Mouse (Mus musculus): ENCODE data around the gene Mlh3. TPM values are rescaled to one million over a fixed set of nuclear protein-coding genes. Genes with fewer than 3 reads are reported as not detected.
"Not testable (repeated sequence)": the region's sequence is repeated elsewhere in the genome, so short reads cannot be mapped to it uniquely, and the experiment has no call there.

Mlh3 gene
- polyA plus RNA-seq, 1 experiment from 2014 or later, result 2.1 TPM

DNA sequence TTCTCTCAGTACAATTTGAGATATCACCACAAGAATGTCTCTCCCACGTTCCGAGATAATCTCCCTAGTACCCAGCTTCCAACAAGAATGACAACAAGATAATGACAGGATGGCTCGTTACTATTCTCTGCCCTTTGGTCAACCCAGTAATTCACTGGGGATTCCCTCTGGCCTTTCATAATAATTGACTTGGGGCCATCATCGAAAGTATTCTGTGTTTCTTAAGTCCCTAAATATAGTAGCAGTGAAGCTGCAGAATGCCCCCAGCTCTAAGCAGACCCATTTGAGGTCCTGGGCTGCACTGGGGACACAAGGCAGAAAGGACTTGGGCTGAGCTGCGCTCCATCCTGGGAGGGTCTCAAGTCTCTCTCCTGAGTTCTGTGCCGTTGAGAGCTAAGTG, 21.9 kb upstream of the Mlh3 start:
- H3K4me3 ChIP-seq (replicated peaks), result no peak overlapping the region
- ATAC-seq (ENCODE audit: insufficient read depth), result no peak
- 53% methylated on average over 6 of the region's 6 CpGs for WGBS (ENCODE audit: insufficient replicate concordance)
- no peaks in the 10 kb centered on the region for H3K36me3 ChIP-seq (replicated peaks)
- no peak overlapping the region for H3K4me2 ChIP-seq
- H3K9ac ChIP-seq, result no peak overlapping the region
- H3K27ac ChIP-seq (replicated peaks), result no peak overlapping the region
- no peaks in the 10 kb centered on the region for H3K9me3 ChIP-seq (replicated peaks)
- peaks cover 30% of the 10 kb centered on the region for H3K27me3 ChIP-seq
- peaks cover 12% of the 10 kb centered on the region for H3K4me1 ChIP-seq (replicated peaks)

DNA sequence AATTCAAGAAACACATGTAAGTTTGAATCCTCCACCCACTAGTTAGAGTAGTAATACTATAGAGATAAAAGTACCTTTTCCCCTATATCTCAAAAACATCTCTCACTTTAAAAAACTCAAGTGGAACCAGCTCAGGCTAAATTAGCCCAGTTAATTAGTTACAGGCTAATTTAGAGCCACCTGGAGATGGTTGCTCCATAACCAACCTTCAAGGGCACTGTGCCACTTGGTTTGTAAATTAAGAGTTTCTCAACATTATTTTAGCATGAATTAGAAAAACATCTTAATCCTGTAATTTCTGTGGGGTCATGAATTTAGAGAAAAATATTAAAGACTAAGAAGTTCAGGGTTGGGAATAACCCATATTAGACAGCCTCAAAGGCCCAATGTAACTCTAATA, 21.1 kb upstream of the Mlh3 start:
- no peak overlapping the region for H3K4me3 ChIP-seq (replicated peaks)
- H3K27ac ChIP-seq (replicated peaks), result no peak overlapping the region

DNA sequence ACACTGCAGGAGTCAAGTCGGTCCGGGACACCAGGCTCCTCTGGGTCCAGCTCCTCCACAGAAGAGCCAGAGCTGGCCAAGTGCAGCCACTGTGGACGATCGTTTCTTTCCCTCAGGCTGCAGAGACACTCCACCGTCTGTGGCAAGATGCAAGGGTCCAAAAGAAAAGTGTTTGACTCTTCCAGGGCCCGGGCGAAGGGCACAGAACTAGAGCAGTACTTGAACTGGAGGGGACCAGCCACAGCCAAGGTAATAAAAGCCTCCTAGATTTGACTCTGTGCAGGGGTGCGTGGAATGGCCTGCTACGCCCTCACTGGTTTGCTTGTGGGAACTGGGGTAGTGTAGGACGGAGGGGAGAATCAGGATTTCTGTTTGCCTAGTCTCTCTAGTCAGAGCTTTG, 20.2 kb upstream of the Mlh3 start:
- no peak overlapping the region for H3K9ac ChIP-seq
- H3K36me3 ChIP-seq (replicated peaks), result no peaks in the 10 kb centered on the region
- H3K9me3 ChIP-seq (replicated peaks), result no peaks in the 10 kb centered on the region
- H3K4me1 ChIP-seq (replicated peaks), result peaks cover 12% of the 10 kb centered on the region
- H3K27me3 ChIP-seq, result peaks cover 30% of the 10 kb centered on the region
- H3K4me3 ChIP-seq (replicated peaks), result no peak overlapping the region
- H3K27ac ChIP-seq (replicated peaks), result no peak overlapping the region
- no peak for ATAC-seq (ENCODE audit: insufficient read depth)
- 70% methylated on average over 10 of the region's 10 CpGs for WGBS (ENCODE audit: insufficient replicate concordance)
- H3K4me2 ChIP-seq, result no peak overlapping the region

More for the DNA sequence above, 21.1 kb upstream of the Mlh3 start:
- ATAC-seq (ENCODE audit: insufficient read depth), result no peak
- H3K4me2 ChIP-seq, result no peak overlapping the region
- H3K27me3 ChIP-seq, result peaks cover 30% of the 10 kb centered on the region
- H3K9ac ChIP-seq, result no peak overlapping the region
- H3K4me1 ChIP-seq (replicated peaks), result peaks cover 12% of the 10 kb centered on the region
- no peaks in the 10 kb centered on the region for H3K9me3 ChIP-seq (replicated peaks)
- H3K36me3 ChIP-seq (replicated peaks), result no peaks in the 10 kb centered on the region

DNA sequence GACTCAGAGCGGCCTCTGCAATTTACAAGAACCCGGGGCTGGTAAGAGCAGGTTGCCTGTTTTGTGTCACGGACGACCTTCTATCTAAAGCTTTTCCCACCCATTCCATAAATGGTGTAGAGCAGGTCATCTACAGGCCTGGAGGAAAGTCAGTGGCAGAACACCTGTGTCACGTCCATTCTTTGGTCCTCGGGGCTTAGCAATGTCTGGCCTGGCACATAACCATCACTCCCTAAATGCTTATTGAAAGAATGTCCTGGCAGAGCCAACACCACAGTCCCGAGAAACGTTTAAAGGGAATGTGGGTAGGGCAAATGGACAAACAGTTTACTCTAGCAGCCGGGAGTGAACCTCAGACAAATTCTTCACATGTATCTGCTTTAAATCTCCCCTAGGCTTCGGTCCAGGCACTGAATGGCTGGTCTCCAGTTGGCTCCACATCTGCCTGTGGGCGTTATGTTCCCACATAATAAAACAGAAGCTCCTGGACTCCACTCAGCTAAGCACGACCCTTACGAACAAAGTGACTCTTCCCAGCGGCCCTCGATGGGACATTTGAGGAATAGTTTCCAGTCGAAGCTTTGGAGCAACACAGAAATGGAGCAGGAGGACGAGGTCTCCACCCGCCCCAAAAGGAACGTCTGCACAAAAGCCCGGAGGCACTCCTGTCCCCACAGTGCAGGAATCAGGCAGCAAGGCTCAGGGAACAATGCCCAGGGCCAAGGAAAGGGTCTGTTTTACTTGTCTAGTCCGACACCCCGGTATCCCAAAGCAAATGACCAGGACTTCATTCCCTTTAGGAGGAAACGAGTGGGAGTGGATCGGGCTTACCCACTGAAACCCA, 19.0 kb upstream of the Mlh3 start:
- Histone ChIP-seq H3K4me3 (replicated peaks) (peak overlapping the region; percentile 60), H3K9me3 (replicated peaks) (no peaks in the 10 kb centered on the region), H3K27ac (replicated peaks) (no peak overlapping the region), H3K9ac (no peak overlapping the region), H3K27me3 (peaks cover 30% of the 10 kb centered on the region), H3K4me1 (replicated peaks) (peaks cover 12% of the 10 kb centered on the region), H3K36me3 (replicated peaks) (no peaks in the 10 kb centered on the region), H3K4me2 (peak overlapping the region; percentile 79)
- 55% methylated on average over 24 of the region's 24 CpGs for WGBS (ENCODE audit: insufficient replicate concordance)
- no peak for ATAC-seq (ENCODE audit: insufficient read depth)

DNA sequence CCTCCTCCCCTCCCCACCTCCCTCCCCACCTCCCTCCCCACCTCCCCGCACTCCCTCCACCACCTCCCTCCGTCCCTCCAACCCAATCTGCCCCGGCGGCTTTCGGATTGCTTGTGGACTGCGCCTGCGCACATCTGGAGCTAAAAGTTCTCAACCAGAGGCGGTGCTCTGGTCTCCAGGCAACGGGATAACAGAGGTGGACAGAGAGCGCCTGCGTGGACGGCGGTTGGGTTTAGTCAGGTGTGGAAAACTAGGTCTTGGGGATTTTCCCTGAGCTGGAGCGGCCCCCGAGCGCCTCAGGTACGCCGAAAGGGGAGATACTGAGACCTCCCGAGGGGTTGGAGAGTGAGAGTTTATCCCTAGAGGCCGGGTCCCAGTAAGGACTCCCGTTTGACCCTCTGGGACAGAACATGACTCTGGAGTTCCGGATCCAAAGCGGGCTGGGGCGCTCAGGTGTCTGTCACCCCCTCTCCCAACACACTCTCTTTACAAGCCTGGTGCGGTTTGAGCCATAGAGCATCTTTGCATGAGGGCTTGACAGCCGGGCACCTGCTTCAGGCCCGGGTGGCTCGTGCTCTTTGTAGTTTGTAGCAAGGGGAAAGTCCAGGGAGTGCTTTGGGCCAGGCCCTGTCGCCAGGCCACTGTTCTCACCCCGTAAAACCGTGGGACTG, 18.2 kb upstream of the Mlh3 start, which contains the start of gene Zc2hc1c:
Gene Zc2hc1c, plus strand, starts transcription at position 106 of the 671 bp plus-strand sequence.
- 7% methylated on average over 31 of the region's 31 CpGs for WGBS (ENCODE audit: insufficient replicate concordance)

DNA sequence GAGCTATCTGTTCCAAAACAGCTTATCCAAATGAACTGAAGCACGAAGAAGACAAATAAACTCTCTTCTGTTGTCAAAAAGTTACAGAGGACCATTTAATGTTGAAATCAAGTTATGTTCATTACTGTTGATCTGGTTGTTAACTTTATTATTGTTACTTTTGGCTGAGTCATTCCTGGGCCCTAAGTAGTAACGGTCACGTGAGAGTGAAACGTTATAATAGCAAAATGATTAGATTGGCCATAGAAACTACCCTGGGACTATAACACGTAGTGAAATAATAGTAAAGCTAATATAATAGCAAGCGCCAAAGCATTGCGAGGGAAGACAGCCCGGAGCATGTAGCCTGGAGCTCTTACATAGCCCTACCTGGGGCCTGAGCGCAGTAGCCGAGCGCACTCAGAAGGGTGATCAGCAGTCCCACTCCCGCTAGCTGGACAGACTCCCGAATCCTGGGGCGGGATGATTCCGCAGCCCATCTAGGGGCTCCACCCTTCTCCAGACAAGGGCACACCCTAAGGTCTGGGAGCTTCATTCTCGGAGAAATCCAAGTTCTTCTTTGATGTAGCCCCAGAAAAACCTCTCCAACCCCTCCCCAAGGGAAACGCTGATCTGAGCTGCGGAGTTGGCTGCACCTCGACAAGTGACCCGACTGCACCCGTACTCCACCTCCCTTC, 17.5 kb upstream of the Mlh3 start, which contains the start of gene Acyp1:
Gene Acyp1, minus strand, starts transcription at position 630 of the 677 bp plus-strand sequence.
- no peaks in the 10 kb centered on the region for H3K9me3 ChIP-seq (replicated peaks)
- no peaks in the 10 kb centered on the region for H3K36me3 ChIP-seq (replicated peaks)
- 12% methylated on average over 21 of the region's 21 CpGs for WGBS (ENCODE audit: insufficient replicate concordance)
- ATAC-seq (ENCODE audit: insufficient read depth), result peak; percentile 59
- peak within 1 kb of the TSS; percentile 79 for H3K4me2 ChIP-seq
- peak within 1 kb of the TSS; percentile 60 for H3K4me3 ChIP-seq (replicated peaks)
- peak within 1 kb of the TSS; percentile 40; the same call in 1 of the 2 replicates for H3K9ac ChIP-seq
- peaks cover 12% of the 10 kb centered on the region for H3K4me1 ChIP-seq (replicated peaks)
- H3K27ac ChIP-seq (replicated peaks), result 0 out of 2 replicates have a peak within 1 kb of the TSS, but pooled peaks have one; percentile 33
- peaks cover 30% of the 10 kb centered on the region for H3K27me3 ChIP-seq

More for the DNA sequence above, 18.2 kb upstream of the Mlh3 start, which contains the start of gene Zc2hc1c:
- H3K27ac ChIP-seq (replicated peaks), result 0 out of 2 replicates have a peak within 1 kb of the TSS, but pooled peaks have one; percentile 33
- peaks cover 30% of the 10 kb centered on the region for H3K27me3 ChIP-seq
- peak within 1 kb of the TSS; percentile 40; the same call in 1 of the 2 replicates for H3K9ac ChIP-seq
- H3K4me1 ChIP-seq (replicated peaks), result peaks cover 12% of the 10 kb centered on the region
- ATAC-seq (ENCODE audit: insufficient read depth), result peak; percentile 75
- H3K36me3 ChIP-seq (replicated peaks), result no peaks in the 10 kb centered on the region
- H3K4me3 ChIP-seq (replicated peaks), result peak within 1 kb of the TSS; percentile 60
- H3K4me2 ChIP-seq, result peak within 1 kb of the TSS; percentile 79
- H3K9me3 ChIP-seq (replicated peaks), result no peaks in the 10 kb centered on the region

DNA sequence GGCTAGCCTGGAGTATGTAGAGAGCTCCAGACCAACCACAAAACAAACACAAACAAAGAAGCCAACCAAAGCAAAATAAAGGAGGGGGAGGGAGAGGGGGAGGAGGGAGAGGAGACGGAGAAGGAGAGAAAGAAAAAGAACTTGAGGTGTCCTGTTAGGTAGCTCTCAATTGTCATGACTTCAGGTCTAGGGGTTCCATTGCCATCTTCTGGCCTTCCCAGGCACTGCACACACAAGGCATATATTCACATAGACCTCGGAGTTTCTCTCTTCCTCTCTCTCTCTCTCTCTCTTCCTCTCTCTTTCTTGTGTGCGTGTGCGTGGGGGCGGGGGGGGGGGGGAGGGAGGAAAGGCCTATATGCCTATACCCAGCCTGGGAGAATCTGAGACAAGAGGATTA, 16.5 kb upstream of the Mlh3 start:
- H3K4me1 ChIP-seq (replicated peaks), result peaks cover 12% of the 10 kb centered on the region
- ATAC-seq (ENCODE audit: insufficient read depth), result no peak
- no peak overlapping the region for H3K4me2 ChIP-seq
- H3K9ac ChIP-seq, result no peak overlapping the region
- H3K27me3 ChIP-seq, result peaks cover 30% of the 10 kb centered on the region
- no peaks in the 10 kb centered on the region for H3K9me3 ChIP-seq (replicated peaks)
- H3K36me3 ChIP-seq (replicated peaks), result no peaks in the 10 kb centered on the region
- 29% methylated on average over 5 of the region's 5 CpGs for WGBS (ENCODE audit: insufficient replicate concordance)
- H3K4me3 ChIP-seq (replicated peaks), result no peak overlapping the region
- no peak overlapping the region for H3K27ac ChIP-seq (replicated peaks)

DNA sequence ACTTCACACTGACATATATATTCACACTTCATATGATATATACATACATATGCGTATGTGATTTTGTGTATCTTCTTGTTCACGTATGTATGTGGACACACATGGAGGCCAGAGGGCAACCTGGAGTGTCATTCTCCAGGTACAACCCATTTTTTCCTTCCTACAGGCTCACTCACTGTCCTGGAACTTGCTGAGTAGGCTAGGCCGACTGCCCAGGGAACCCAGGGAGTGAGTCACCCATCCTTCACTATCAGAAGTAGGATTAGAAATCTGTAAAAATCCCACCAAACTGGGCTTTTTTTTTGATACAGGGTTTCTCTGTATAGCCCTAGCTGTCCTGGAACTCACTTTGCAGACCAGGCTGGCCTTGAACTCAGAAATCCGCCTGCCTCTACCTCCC, 14.6 kb upstream of the Mlh3 start:
- no peak overlapping the region for H3K27ac ChIP-seq (replicated peaks)
- no peaks in the 10 kb centered on the region for H3K9me3 ChIP-seq (replicated peaks)
- H3K4me3 ChIP-seq (replicated peaks), result no peak overlapping the region
- H3K36me3 ChIP-seq (replicated peaks), result no peaks in the 10 kb centered on the region
- H3K27me3 ChIP-seq, result peaks cover 21% of the 10 kb centered on the region
- H3K9ac ChIP-seq, result no peak overlapping the region
- no peak for ATAC-seq (ENCODE audit: insufficient read depth)
- no peak overlapping the region for H3K4me2 ChIP-seq
- H3K4me1 ChIP-seq (replicated peaks), result peaks cover 25% of the 10 kb centered on the region
- WGBS (ENCODE audit: insufficient replicate concordance), result 70% methylated on average over 4 of the region's 4 CpGs

DNA sequence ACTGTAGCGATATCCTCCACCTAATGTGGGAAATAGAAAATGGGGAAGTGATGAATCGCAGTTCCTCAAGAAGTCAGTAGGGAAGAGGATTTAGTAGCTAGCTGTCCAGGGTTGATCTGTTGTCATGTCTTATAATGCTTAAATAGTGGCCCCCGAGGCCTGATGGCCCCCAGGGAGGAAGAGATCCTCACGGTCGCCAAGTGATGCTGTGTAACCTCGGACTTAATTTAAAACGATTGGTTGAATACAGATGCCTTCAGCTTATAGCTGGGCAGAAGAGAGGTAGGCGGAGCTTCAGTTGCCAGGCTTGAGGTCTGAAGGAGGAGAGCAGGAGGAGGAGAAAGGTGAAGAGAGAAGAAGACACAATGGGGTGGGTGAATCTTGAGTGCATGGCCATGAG, 13.9 kb upstream of the Mlh3 start:
- peaks cover 29% of the 10 kb centered on the region for H3K4me1 ChIP-seq (replicated peaks)
- no peak overlapping the region for H3K4me3 ChIP-seq (replicated peaks)
- H3K4me2 ChIP-seq, result no peak overlapping the region
- peaks cover 15% of the 10 kb centered on the region for H3K27me3 ChIP-seq
- ATAC-seq (ENCODE audit: insufficient read depth), result no peak
- H3K9ac ChIP-seq, result no peak overlapping the region
- no peak overlapping the region for H3K27ac ChIP-seq (replicated peaks)
- H3K36me3 ChIP-seq (replicated peaks), result no peaks in the 10 kb centered on the region
- no peaks in the 10 kb centered on the region for H3K9me3 ChIP-seq (replicated peaks)
- WGBS (ENCODE audit: insufficient replicate concordance), result 35% methylated on average over 8 of the region's 8 CpGs

DNA sequence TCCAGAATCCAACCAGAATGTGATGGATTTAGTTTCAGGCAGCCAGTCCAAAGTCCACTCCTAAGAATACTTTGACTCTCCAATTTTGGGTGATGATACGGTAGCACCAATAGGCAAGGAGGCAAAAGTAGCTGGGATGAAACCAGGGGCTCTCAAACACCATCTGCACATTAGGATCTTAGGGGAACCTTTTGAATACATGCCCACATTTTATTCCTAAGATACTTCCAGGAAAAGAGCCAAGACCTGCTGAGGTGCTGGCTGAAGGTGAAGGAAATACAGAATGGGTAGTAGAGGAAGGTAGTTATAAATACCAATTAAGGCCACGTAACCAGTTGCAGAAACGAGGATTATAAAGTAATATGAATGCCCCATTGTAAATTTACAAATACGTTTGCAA, 11.4 kb upstream of the Mlh3 start:
- H3K9ac ChIP-seq; H3K27me3 ChIP-seq; ATAC-seq (ENCODE audit: insufficient read depth); H3K4me2 ChIP-seq; H3K9me3 ChIP-seq (replicated peaks); H3K4me3 ChIP-seq (replicated peaks): not testable (repeated sequence)
- Histone ChIP-seq H3K27ac (replicated peaks) (0 out of 2 replicates have a peak overlapping the region, but pooled peaks have one; percentile 51), H3K36me3 (replicated peaks) (peaks cover 12% of the 10 kb centered on the region), H3K4me1 (replicated peaks) (peaks cover 36% of the 10 kb centered on the region)
- WGBS (ENCODE audit: insufficient replicate concordance), result 82% methylated on average over 2 of the region's 4 CpGs

All from liver, embryonic 15.5 days (tissue).